Mouse (Mus musculus): ENCODE data around the gene Oit1. TPM values are rescaled to one million over a fixed set of nuclear protein-coding genes. Genes with fewer than 3 reads are reported as not detected.

Gene Oit1
- polyA plus RNA-seq, 1 experiment from 2014 or later = 0.42 TPM

GRCm38 (mm10) chr14:8367121-8367520 is 11.4 kb downstream of the Oit1 start:
- H3K36me3 ChIP-seq (replicated peaks) = no peaks in the 10 kb centered on the region
- H3K9me3 ChIP-seq = no peaks in the 10 kb centered on the region
- WGBS = 0% methylated on average over 1 of the region's 1 CpGs
- peaks cover 55% of the 10 kb centered on the region for H3K4me1 ChIP-seq
- peak; percentile 22 for DNase-seq (ENCODE audit: low spot score)
- no peaks in the 10 kb centered on the region for H3K27me3 ChIP-seq (replicated peaks; ENCODE audit: low read depth, poor library complexity, severe bottlenecking)
- H3K4me3 ChIP-seq = no peak overlapping the region
- peak overlapping the region; percentile 78 for H3K27ac ChIP-seq (replicated peaks)

- WGBS = 73% methylated on average over 6 of the region's 6 CpGs
- no peak overlapping the region; the same call in 1 of the 2 replicates for H3K27ac ChIP-seq (replicated peaks)
Measured at GRCm38 (mm10) chr14:8365833-8366232, 12.7 kb downstream of the Oit1 start.

DNA sequence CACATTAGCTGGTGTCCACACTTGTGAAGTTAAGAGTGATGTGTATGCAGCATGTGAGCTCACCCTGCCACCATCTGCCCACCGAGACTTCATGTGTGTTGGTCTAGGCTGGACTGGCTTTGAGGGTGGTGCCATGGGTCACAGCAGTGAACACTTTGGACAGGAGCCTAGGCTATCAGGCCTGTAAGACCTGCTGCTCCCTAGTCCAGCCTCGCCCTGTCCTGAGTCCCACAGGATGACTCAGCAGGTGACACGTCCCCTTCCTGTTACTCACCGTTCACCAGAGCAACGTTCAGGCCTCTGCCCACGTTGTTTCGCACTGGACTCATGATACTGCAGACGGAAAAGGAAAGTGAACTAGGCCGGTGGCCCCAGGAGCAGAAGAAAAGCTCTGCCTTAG is 21.7 kb downstream of the Oit1 start:
- Histone ChIP-seq H3K36me3 (replicated peaks) (no peaks in the 10 kb centered on the region), H3K4me3 (no peak overlapping the region), H3K27me3 (replicated peaks; ENCODE audit: low read depth, poor library complexity, severe bottlenecking) (no peaks in the 10 kb centered on the region), H3K27ac (replicated peaks) (peak overlapping the region; percentile 67), H3K9me3 (no peaks in the 10 kb centered on the region), H3K4me1 (peaks cover 5% of the 10 kb centered on the region)
- 88% methylated on average over 9 of the region's 9 CpGs for WGBS
- DNase-seq (ENCODE audit: low spot score) = no peak

More at GRCm38 (mm10) chr14:8365833-8366232, 12.7 kb downstream of the Oit1 start:
- DNase-seq (ENCODE audit: low spot score) = no peak
- Histone ChIP-seq H3K9me3 (no peaks in the 10 kb centered on the region), H3K27me3 (replicated peaks; ENCODE audit: low read depth, poor library complexity, severe bottlenecking) (no peaks in the 10 kb centered on the region), H3K4me1 (peaks cover 62% of the 10 kb centered on the region), H3K36me3 (replicated peaks) (no peaks in the 10 kb centered on the region), H3K4me3 (no peak overlapping the region)

DNA sequence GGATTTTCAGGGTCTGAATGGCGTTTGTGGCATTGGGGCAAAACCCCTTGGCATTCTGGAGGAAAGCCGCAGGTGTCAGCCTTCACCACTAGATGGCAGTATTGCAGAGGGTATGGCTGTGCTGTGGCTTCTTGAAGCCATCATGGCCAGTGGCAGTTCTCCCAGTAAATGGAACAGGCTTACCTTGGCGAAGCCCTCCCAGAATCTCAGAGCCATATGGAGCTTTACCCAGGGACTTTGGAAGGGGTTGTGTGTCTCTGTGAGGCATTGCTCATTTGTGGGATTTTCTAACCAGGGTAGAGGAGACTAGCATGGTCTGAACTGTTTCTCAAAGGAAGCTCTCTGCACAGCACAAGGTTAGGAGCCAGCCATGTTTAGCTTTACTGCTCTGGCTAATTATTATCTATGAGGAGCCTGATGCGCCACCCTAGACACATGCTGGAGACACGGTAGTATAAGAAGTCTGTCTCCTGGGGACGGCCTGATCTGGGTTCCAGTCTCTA is 22.5 kb downstream of the Oit1 start:
- peak; percentile 82 for DNase-seq (ENCODE audit: low spot score)
- Histone ChIP-seq H3K36me3 (replicated peaks) (no peaks in the 10 kb centered on the region), H3K4me1 (peaks cover under 1% of the 10 kb centered on the region; the same call in 1 of the 2 replicates), H3K4me3 (no peak overlapping the region), H3K27ac (replicated peaks) (no peak overlapping the region), H3K9me3 (no peaks in the 10 kb centered on the region), H3K27me3 (replicated peaks; ENCODE audit: low read depth, poor library complexity, severe bottlenecking) (no peaks in the 10 kb centered on the region)
- 38% methylated on average over 6 of the region's 6 CpGs for whole genome bisulfite sequencing

GRCm38 (mm10) chr14:8348927-8349326 is 29.6 kb downstream of the Oit1 start:
- H3K27me3 ChIP-seq (replicated peaks; ENCODE audit: low read depth, poor library complexity, severe bottlenecking) = peaks cover 6% of the 10 kb centered on the region; the same call in 1 of the 2 replicates
- WGBS = 77% methylated on average over 9 of the region's 9 CpGs
- H3K27ac ChIP-seq (replicated peaks) = no peak overlapping the region
- H3K4me1 ChIP-seq = no peaks in the 10 kb centered on the region
- no peaks in the 10 kb centered on the region for H3K9me3 ChIP-seq
- no peaks in the 10 kb centered on the region for H3K36me3 ChIP-seq (replicated peaks)
- DNase-seq (ENCODE audit: low spot score) = no peak
- no peak overlapping the region for H3K4me3 ChIP-seq

GRCm38 (mm10) chr14:8346255-8346997 is 32.1 kb downstream of the Oit1 start:
- Histone ChIP-seq H3K9me3 (no peaks in the 10 kb centered on the region), H3K27ac (replicated peaks) (0 out of 2 replicates have a peak overlapping the region, but pooled peaks have one; percentile 26), H3K27me3 (replicated peaks; ENCODE audit: low read depth, poor library complexity, severe bottlenecking) (peaks cover 6% of the 10 kb centered on the region; the same call in 1 of the 2 replicates), H3K36me3 (replicated peaks) (no peaks in the 10 kb centered on the region), H3K4me1 (no peaks in the 10 kb centered on the region), H3K4me3 (no peak overlapping the region)
- peak; percentile 87 for DNase-seq (ENCODE audit: low spot score)
- 23% methylated on average over 7 of the region's 7 CpGs for WGBS

DNA sequence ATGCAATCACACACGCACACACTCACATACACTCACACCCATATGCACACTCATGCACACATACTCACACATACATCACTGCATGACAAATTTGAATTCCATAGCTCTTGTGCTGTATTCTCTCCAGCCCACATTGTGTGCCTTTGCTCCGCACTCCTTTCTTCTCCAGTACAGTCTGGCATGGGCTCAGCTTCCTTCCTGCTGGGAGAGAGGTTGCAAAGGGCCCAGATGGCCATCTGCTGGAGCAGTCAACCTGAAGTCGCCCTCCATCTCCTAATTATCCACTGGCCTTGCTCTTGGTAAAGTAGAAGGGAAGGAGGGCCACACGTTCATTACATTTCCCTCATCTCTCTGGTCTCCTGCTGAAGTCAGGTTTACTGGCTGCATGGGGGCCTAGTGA is 33.0 kb downstream of the Oit1 start:
- H3K4me3 ChIP-seq = no peak overlapping the region
- no peak for DNase-seq (ENCODE audit: low spot score)
- no peaks in the 10 kb centered on the region for H3K4me1 ChIP-seq
- 73% methylated on average over 4 of the region's 4 CpGs for WGBS
- H3K9me3 ChIP-seq = no peaks in the 10 kb centered on the region
- peaks cover 6% of the 10 kb centered on the region; the same call in 1 of the 2 replicates for H3K27me3 ChIP-seq (replicated peaks; ENCODE audit: low read depth, poor library complexity, severe bottlenecking)
- 0 out of 2 replicates have a peak overlapping the region, but pooled peaks have one; percentile 31 for H3K27ac ChIP-seq (replicated peaks)
- H3K36me3 ChIP-seq (replicated peaks) = no peaks in the 10 kb centered on the region

GRCm38 (mm10) chr14:8342509-8343106 is 35.9 kb downstream of the Oit1 start:
- H3K9me3 ChIP-seq = no peaks in the 10 kb centered on the region
- H3K27ac ChIP-seq (replicated peaks) = no peak overlapping the region
- peaks cover 6% of the 10 kb centered on the region; the same call in 1 of the 2 replicates for H3K27me3 ChIP-seq (replicated peaks; ENCODE audit: low read depth, poor library complexity, severe bottlenecking)
- no peak overlapping the region for H3K4me3 ChIP-seq
- WGBS = 81% methylated on average over 5 of the region's 5 CpGs
- H3K36me3 ChIP-seq (replicated peaks) = no peaks in the 10 kb centered on the region
- no peaks in the 10 kb centered on the region for H3K4me1 ChIP-seq
- DNase-seq (ENCODE audit: low spot score) = no peak

DNA sequence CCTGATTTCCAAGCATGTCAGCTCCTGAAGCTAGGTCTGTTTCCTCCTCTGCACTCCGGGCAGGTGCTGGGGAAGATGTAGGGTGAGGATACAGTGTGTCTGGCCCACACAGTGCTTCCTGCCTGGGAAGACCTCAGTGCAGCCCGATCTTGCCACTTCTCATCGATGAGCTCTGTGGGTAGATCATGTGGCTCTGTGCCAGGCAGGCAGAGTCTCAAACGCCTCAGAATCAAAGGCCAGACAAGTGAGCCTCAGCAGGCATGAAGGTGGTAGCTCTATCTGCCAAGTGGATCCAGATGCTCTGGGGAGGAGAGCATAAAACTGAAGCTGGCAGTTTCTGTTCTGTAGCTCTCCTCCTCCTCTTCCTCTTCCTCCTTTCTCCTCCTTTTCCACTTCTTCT is 38.3 kb downstream of the Oit1 start:
- DNase-seq (ENCODE audit: low spot score) = no peak
- H3K9me3 ChIP-seq = 0 out of 2 replicates have a peak, but pooled peaks cover 4% of the 10 kb centered on the region
- H3K4me3 ChIP-seq = no peak overlapping the region
- WGBS = 80% methylated on average over 4 of the region's 4 CpGs
- H3K36me3 ChIP-seq (replicated peaks) = no peaks in the 10 kb centered on the region
- peaks cover 15% of the 10 kb centered on the region for H3K4me1 ChIP-seq
- H3K27ac ChIP-seq (replicated peaks) = no peak overlapping the region
- no peaks in the 10 kb centered on the region for H3K27me3 ChIP-seq (replicated peaks; ENCODE audit: low read depth, poor library complexity, severe bottlenecking)

DNA sequence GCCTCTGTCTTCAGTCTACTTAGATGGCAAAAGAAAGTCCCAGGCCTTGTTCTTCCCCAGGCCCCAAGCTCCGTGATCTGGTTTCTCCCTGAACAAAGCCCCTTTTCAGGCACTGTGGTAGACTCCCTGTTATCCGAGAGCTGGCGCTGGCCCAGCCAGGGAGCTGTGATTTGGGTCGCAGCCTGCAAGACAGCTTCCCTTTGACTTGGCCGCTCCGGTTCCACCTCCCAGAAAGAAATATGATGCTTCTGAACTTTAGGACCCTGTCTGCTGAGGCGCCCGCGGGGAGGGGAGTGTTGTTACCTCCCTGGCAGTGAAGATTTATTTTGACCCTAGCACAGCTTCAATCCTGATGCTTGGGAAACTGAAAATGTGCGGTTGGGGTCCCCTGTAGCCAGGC is 42.6 kb downstream of the Oit1 start:
- Histone ChIP-seq H3K27me3 (replicated peaks; ENCODE audit: low read depth, poor library complexity, severe bottlenecking) (no peaks in the 10 kb centered on the region), H3K27ac (replicated peaks) (peak overlapping the region; percentile 65)

GRCm38 (mm10) chr14:8334511-8334910 is 44.0 kb downstream of the Oit1 start:
- no peak overlapping the region for H3K27ac ChIP-seq (replicated peaks)
- H3K27me3 ChIP-seq (replicated peaks; ENCODE audit: low read depth, poor library complexity, severe bottlenecking) = no peaks in the 10 kb centered on the region
- no peak for DNase-seq (ENCODE audit: low spot score)
- no peaks in the 10 kb centered on the region for H3K36me3 ChIP-seq (replicated peaks)
- 87% methylated on average over 3 of the region's 3 CpGs for WGBS
- H3K4me1 ChIP-seq = peaks cover 33% of the 10 kb centered on the region
- H3K4me3 ChIP-seq = no peak overlapping the region
- H3K9me3 ChIP-seq = 0 out of 2 replicates have a peak, but pooled peaks cover 4% of the 10 kb centered on the region

More for the DNA sequence above, 42.6 kb downstream of the Oit1 start:
- Histone ChIP-seq H3K9me3 (0 out of 2 replicates have a peak, but pooled peaks cover 4% of the 10 kb centered on the region), H3K4me3 (no peak overlapping the region), H3K36me3 (replicated peaks) (no peaks in the 10 kb centered on the region), H3K4me1 (peaks cover 29% of the 10 kb centered on the region)
- WGBS = 25% methylated on average over 10 of the region's 10 CpGs
- peak; percentile 83 for DNase-seq (ENCODE audit: low spot score)

- Histone ChIP-seq H3K27ac (replicated peaks) (peak overlapping the region; percentile 51), H3K4me1 (peaks cover 41% of the 10 kb centered on the region), H3K9me3 (0 out of 2 replicates have a peak, but pooled peaks cover 4% of the 10 kb centered on the region), H3K4me3 (no peak overlapping the region), H3K36me3 (replicated peaks) (no peaks in the 10 kb centered on the region), H3K27me3 (replicated peaks; ENCODE audit: low read depth, poor library complexity, severe bottlenecking) (no peaks in the 10 kb centered on the region)
- WGBS = 75% methylated on average over 11 of the region's 11 CpGs
- no peak for DNase-seq (ENCODE audit: low spot score)
Measured at GRCm38 (mm10) chr14:8332314-8333252, 46.0 kb downstream of the Oit1 start.

All from embryonic facial prominence, embryonic 10.5 days (tissue).